Mouse (Mus musculus) liver, embryonic 14.5 days (tissue): ENCODE data around the gene Cxcl14.

Experiments used
- CTCF ChIP-seq: IDR thresholded peaks from 2 replicates; pipeline ENCODE4 v1.5.1; 2016; ENCODE audit warnings: antibody characterized with exemption, low read depth, control low read depth
- EP300 ChIP-seq: IDR thresholded peaks from 2 replicates; pipeline ENCODE4 v1.6.1; 2016; ENCODE audit warnings: antibody characterized with exemption, low read depth

GRCm38 (mm10) chr13:56329165-56329564, 32.8 kb upstream of the Cxcl14 start:
- no peak for TF ChIP-seq CTCF
- no peak for TF ChIP-seq EP300
